Mouse (Mus musculus) heart, adult 2 months (tissue): Measurements from ENCODE around the gene Kcnn4.

Experiments used
- CTCF ChIP-seq: fragments of 200-600 bp; IDR thresholded peaks from 2 replicates; pipeline ENCODE4 v1.8.1; 2022; ENCODE audit warnings: antibody characterized with exemption, mild to moderate bottlenecking, moderate library complexity
- EP300 ChIP-seq: fragments of 200-500 bp; IDR thresholded peaks from 2 replicates; pipeline ENCODE4 v1.6.1; 2011; ENCODE audit warnings: low read depth, low read length, control low read depth; ENCODE audit not compliant: insufficient read depth
- POLR2A ChIP-seq: fragments of 200-500 bp; IDR thresholded peaks from 2 replicates; pipeline ENCODE4 v1.6.1; 2011; ENCODE audit warnings: mild to moderate bottlenecking, low read depth, low read length, control low read depth; ENCODE audit not compliant: insufficient read depth

- TF ChIP-seq POLR2A, result no peak
- TF ChIP-seq CTCF, result no peak
- TF ChIP-seq EP300, result no peak
These were observed 1.7 kb downstream of the Kcnn4 start for GRCm38 (mm10) chr7:24371809-24372145.
